Mouse (Mus musculus) layer of hippocampus, adult 2 months (tissue): ENCODE results near the gene Eci3. TPM values are rescaled to one million over a fixed set of nuclear protein-coding genes. Genes with fewer than 3 reads are reported as not detected.
"Not testable (repeated sequence)": the region's sequence is repeated elsewhere in the genome, so short reads cannot be mapped to it uniquely, and the experiment has no call there.

Experiments
- DNase-seq, 2 experiments: peaks; one replicate each; pipeline ENCODE4 v3.0.0; 2022; ENCODE audit warnings: low spot score in 2 of 2
- H3K27ac ChIP-seq: fragments of 200-600 bp; 2 replicates; pipeline ENCODE4 v1.8.1; 2022
- H3K4me3 ChIP-seq: fragments of 200-600 bp; 2 replicates; pipeline ENCODE4 v1.8.1; 2022; ENCODE audit warnings: mild to moderate bottlenecking
- CTCF ChIP-seq: fragments of 200-600 bp; conservative IDR thresholded peaks from 2 replicates; pipeline ENCODE4 v1.8.1; 2022; ENCODE audit warnings: antibody characterized with exemption, mild to moderate bottlenecking, moderate library complexity
- total RNA-seq, 2 experiments: library from RNA; stranded (reverse); gene quantifications; 2 replicates each; pipeline ENCODE4 v1.2.3; 2021

Eci3 gene
- total RNA-seq, 2 experiments from 2014 or later, result 0.44 to 0.56 TPM

DNA sequence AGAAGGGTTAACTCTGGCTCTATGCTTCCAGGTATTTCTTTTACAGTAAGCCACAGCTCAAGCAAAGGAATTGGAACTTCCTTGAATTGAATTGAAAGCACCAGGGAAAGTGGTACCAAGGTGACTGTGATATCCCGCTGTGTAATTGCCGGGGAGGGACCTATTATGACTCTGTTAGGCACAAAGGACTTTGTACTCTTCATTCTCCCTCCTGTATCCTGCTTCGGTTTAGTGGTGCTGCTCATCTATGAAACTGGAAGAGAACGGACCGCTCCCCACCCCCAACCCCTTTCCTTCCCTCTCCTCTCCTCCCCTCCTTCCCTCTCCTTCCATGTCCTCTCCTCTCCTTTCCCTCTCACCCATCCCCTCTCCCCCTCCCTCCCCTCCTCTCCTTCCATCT is 1.3 kb upstream of the Eci3 start:
- no peak overlapping the region for H3K27ac ChIP-seq
- TF ChIP-seq CTCF, result no peak
- H3K4me3 ChIP-seq, result peak overlapping the region; percentile 43
- DNase-seq, result no peak

GRCm38 (mm10) chr13:34964419-34964818 is 809 bp upstream of the Eci3 start:
- TF ChIP-seq CTCF, result no peak
- Histone ChIP-seq H3K4me3 (peak overlapping the region; percentile 43), H3K27ac (no peak overlapping the region)
- DNase-seq, result no peak

DNA sequence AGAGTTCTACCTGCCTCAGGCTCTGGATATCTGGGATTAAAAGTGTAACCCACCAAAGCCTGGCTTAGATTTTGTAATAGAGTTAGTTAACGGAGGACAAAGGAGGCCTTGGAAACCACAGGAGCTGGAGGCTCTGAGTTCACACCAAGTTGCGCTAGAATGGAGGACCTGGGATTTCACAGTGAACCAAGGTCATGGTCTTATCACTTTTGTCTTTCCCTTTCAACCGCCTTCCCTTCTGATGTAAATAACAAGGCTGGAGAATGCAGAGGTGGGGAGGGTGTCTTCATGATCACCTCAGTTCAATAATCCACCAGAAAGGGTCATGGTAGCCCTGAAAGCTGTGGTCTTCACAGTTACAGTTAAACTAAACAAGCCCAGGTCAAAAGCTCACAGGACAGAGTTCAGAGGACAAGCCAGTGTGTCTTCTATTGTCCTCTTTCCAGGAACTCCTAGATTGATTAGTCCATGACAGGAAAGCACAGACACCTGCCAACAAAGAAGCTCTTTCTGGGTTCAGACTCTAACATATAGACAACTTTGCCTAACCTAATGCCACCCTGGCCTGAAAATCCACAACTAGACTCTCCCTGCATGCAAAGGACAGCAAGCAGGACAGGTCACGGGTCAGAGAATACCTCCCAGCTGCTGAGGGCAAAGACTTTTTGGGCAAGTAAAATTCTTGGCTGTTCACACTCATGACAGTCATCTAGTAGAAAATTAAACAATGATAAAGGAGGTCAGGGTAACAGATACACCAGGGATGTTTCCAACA is 2.4 kb downstream of the Eci3 start:
- no peak for TF ChIP-seq CTCF
- Histone ChIP-seq H3K27ac (no peak overlapping the region), H3K4me3 (no peak overlapping the region)
- no peak for DNase-seq

GRCm38 (mm10) chr13:34958158-34958557 is 5.5 kb downstream of the Eci3 start:
- DNase-seq, H3K27ac ChIP-seq, H3K4me3 ChIP-seq: not testable (repeated sequence)

GRCm38 (mm10) chr13:34956901-34957300 is 6.7 kb downstream of the Eci3 start:
- Histone ChIP-seq H3K27ac (no peak overlapping the region), H3K4me3 (no peak overlapping the region)
- TF ChIP-seq CTCF, result no peak
- DNase-seq, result no peak

DNA sequence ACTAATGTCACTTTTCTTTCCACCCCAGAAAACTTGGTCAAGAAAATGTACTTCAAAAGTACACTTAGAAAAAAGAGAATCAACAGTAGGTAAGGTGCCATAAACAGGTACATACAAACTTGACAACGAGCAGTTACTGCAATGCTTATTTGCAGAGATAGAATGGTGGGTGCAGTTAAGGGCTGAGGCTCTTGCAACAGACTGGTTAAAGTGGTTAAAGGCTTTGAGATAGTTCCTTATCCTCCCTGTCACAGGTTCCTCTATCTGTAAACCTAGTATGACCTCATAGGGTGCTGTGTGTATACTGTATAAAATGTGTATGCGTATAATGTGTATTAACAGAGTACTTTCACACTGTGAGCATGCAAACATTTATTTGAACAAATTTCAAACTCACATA is 12.2 kb downstream of the Eci3 start:
- not testable (repeated sequence) for H3K27ac ChIP-seq, DNase-seq

GRCm38 (mm10) chr13:34942370-34942769 is 21.2 kb downstream of the Eci3 start:
- TF ChIP-seq CTCF, result no peak
- no peak overlapping the region for H3K27ac ChIP-seq
- no peak for DNase-seq
- no peak overlapping the region for H3K4me3 ChIP-seq

More for the DNA sequence above, 12.2 kb downstream of the Eci3 start:
- not testable (repeated sequence) for H3K4me3 ChIP-seq

DNA sequence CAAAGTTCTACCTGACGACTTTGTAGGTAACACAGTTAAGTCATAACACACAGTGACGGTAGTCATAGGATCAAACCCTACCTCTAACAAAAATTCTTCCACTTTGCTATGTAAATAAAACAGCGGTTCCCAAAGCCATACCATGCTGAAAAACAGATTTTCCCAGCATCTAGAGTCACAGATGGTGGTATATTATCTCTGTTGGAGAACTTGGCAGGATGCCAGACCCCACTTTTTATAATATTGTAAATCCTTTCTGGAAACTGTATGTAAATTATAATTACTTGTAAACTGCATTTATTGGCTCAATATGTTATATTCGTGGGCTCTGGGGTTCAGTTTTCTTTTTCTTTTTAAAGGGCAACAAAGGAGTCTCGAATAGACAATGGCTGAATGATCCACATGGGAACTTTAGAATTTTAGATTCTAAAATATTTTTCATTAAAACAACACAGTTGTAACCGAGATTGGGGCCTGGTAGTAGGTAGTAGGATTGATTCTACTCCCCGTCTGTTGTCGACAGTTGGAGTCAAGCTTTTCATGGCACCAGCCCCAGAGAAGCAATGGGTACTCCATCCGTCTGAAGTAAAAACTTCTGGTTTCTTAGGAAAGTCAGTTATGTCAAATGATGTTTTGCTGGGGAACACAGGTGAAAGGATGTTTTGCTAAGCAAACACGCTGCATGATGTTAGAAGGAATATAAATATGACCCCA is 28.5 kb downstream of the Eci3 start:
- TF ChIP-seq CTCF, result no peak
- Histone ChIP-seq H3K4me3 (no peak overlapping the region), H3K27ac (no peak overlapping the region)
- DNase-seq, result peak; percentile 22 to 27

DNA sequence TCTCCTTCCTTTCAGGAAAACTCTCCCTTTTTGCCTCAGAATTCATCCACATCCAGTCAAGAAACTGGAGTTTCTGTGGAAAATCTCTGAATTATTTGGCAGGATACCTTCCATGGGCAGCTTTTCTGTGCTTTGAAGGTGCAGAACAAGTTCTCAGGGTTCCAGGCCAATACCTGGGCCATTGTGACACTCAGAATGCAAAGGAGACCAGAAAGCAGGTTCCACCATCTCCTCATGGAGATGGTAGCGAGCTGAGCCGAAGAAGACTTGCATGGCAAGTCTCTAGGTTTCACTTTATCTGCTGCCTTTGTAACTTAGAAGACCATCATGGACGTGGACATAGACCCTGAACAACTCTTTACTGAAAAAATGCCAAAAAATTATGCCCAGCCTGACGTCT is 39.4 kb downstream of the Eci3 start, which contains the start of the genes Fam217a and 4933417A18Rik:
Gene Fam217a (minus strand): TSS at position 101 of the 400 bp plus-strand sequence.
Gene 4933417A18Rik (plus strand): TSS at position 200 of the 400 bp plus-strand sequence.
- Histone ChIP-seq H3K4me3 (no peak within 1 kb of the TSS), H3K27ac (no peak within 1 kb of the TSS)
- no peak for DNase-seq
- no peak for TF ChIP-seq CTCF

- Histone ChIP-seq H3K27ac (no peak overlapping the region), H3K4me3 (peak overlapping the region; percentile 23)
- TF ChIP-seq CTCF, result no peak
- DNase-seq, result no peak
Measured at GRCm38 (mm10) chr13:34916520-34917167, 47.0 kb downstream of the Eci3 start.

DNA sequence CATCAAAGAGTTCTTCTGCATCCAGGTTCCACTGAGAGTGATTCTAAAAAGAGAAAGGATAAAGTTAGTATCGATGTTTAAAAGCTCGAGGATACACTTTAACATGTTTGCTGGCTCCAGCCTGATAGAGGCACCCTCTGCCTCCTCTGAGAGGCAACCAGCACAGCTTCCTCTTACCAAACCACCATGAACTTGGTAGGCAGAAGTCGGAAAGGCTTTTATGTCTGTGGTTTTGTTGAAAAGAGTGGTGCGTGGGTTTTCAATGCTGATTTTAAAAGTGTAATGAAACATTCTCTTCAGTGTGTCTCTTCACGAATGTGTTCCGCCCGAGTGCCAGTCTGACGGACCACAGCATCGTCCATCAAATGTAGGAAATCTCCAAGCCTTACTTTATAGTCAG is 49.0 kb downstream of the Eci3 start:
- TF ChIP-seq CTCF, result no peak
- Histone ChIP-seq H3K27ac (no peak overlapping the region), H3K4me3 (no peak overlapping the region)
- no peak for DNase-seq

Other genes starting within 250 kb of the Eci3 start
- gene Fam50b, start 229.0 kb downstream of the Eci3 start, total RNA-seq, result not detected
- 10 to 100 TPM; 88.8 to 98.4 TPM for gene Prpf4b, start 88.5 kb downstream of the Eci3 start, total RNA-seq
- gene Fam217a, start 39.5 kb downstream of the Eci3 start, total RNA-seq, result under 1 TPM; 0.51 to 0.54 TPM
- not detected for gene 4933417A18Rik, start 39.4 kb downstream of the Eci3 start, total RNA-seq
- 10 to 100 TPM; 46.8 to 51.7 TPM for gene Eci2, start 63.3 kb upstream of the Eci3 start, total RNA-seq